Mouse (Mus musculus): ENCODE results near the gene Crnkl1.

DNA sequence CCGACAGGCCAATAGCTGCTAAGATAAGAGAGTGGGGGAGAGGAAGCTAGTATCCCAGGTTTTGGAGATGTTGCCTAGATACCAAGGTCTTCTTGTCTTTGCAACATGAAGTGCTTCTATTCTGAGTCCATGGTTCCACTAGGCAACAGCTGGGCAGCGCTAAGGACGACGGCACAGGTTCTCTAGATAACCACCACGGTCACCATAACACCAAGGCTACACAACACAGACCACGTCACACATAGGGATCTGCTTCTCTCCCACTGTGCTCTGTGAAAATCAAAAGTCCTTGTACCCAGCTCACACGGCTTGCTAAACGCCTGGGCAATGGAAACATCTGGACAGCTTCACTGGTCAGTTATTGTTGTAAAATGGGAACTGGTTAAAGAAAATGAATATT lies 2.2 kb upstream of the Crnkl1 start:
- TF ChIP-seq POLR2A (IDR thresholded peaks at IDR 0.05; ENCODE audit: borderline replicate concordance, low read depth, low read length) (no peak), CTCF (IDR thresholded peaks at IDR 0.05; ENCODE audit: low read depth, low read length) (no peak)
